Mouse (Mus musculus): ENCODE results near the gene Zfp82. TPM values are rescaled to one million over a fixed set of nuclear protein-coding genes. Genes with fewer than 3 reads are reported as not detected.

Zfp82 gene
- polyA plus RNA-seq, 1 experiment from 2014 or later = 4.2 TPM

GRCm38 (mm10) chr7:30023800-30024199, 48.9 kb downstream of the Zfp82 start:
- H3K27ac ChIP-seq (ENCODE audit: low read length) = no peak overlapping the region
- no peak overlapping the region for H3K9ac ChIP-seq (ENCODE audit: low read depth, low read length)
- no peaks in the 10 kb centered on the region for H3K4me1 ChIP-seq (ENCODE audit: control insufficient read depth, insufficient read depth, low read length)
- H3K9me3 ChIP-seq (ENCODE audit: control insufficient read depth, low read length) = no peaks in the 10 kb centered on the region
- no peak overlapping the region for H3K4me2 ChIP-seq (ENCODE audit: low read depth, low read length)
- no peak for ATAC-seq
- 85% methylated on average over 8 of the region's 8 CpGs for WGBS
- peaks cover 12% of the 10 kb centered on the region for H3K36me3 ChIP-seq (ENCODE audit: control insufficient read depth, insufficient read depth, low read length)
- H3K27me3 ChIP-seq (replicated peaks; ENCODE audit: control insufficient read depth, insufficient read depth, low read length) = no peaks in the 10 kb centered on the region
- no peak overlapping the region for H3K4me3 ChIP-seq (ENCODE audit: low read length)

- no peaks in the 10 kb centered on the region for H3K27me3 ChIP-seq (replicated peaks; ENCODE audit: control insufficient read depth, insufficient read depth, low read length)
- H3K36me3 ChIP-seq (ENCODE audit: control insufficient read depth, insufficient read depth, low read length) = peaks cover 17% of the 10 kb centered on the region
- H3K4me1 ChIP-seq (ENCODE audit: control insufficient read depth, insufficient read depth, low read length) = no peaks in the 10 kb centered on the region
- WGBS = 95% methylated on average over 9 of the region's 9 CpGs
- no peak overlapping the region for H3K27ac ChIP-seq (ENCODE audit: low read length)
- no peak overlapping the region for H3K9ac ChIP-seq (ENCODE audit: low read depth, low read length)
- ATAC-seq = no peak
- no peak overlapping the region for H3K4me2 ChIP-seq (ENCODE audit: low read depth, low read length)
- H3K9me3 ChIP-seq (ENCODE audit: control insufficient read depth, low read length) = no peaks in the 10 kb centered on the region
- no peak overlapping the region for H3K4me3 ChIP-seq (ENCODE audit: low read length)
Observed at GRCm38 (mm10) chr7:30023324-30023723, 49.4 kb downstream of the Zfp82 start.

- no peak for ATAC-seq
- H3K9ac ChIP-seq (ENCODE audit: low read depth, low read length) = no peak overlapping the region
- 90% methylated on average over 2 of the region's 2 CpGs for WGBS
- no peaks in the 10 kb centered on the region for H3K9me3 ChIP-seq (ENCODE audit: control insufficient read depth, low read length)
- H3K36me3 ChIP-seq (ENCODE audit: control insufficient read depth, insufficient read depth, low read length) = peaks cover 34% of the 10 kb centered on the region
- no peaks in the 10 kb centered on the region for H3K4me1 ChIP-seq (ENCODE audit: control insufficient read depth, insufficient read depth, low read length)
- no peak overlapping the region for H3K4me2 ChIP-seq (ENCODE audit: low read depth, low read length)
- H3K27me3 ChIP-seq (replicated peaks; ENCODE audit: control insufficient read depth, insufficient read depth, low read length) = no peaks in the 10 kb centered on the region
- no peak overlapping the region for H3K27ac ChIP-seq (ENCODE audit: low read length)
- H3K4me3 ChIP-seq (ENCODE audit: low read length) = no peak overlapping the region
Observed at GRCm38 (mm10) chr7:30019543-30019942, 53.2 kb downstream of the Zfp82 start.

- WGBS = 94% methylated on average over 6 of the region's 6 CpGs
- no peak overlapping the region for H3K9ac ChIP-seq (ENCODE audit: low read depth, low read length)
- peaks cover 28% of the 10 kb centered on the region for H3K36me3 ChIP-seq (ENCODE audit: control insufficient read depth, insufficient read depth, low read length)
- H3K4me1 ChIP-seq (ENCODE audit: control insufficient read depth, insufficient read depth, low read length) = no peaks in the 10 kb centered on the region
- no peak overlapping the region for H3K4me3 ChIP-seq (ENCODE audit: low read length)
- H3K4me2 ChIP-seq (ENCODE audit: low read depth, low read length) = no peak overlapping the region
- no peak overlapping the region for H3K27ac ChIP-seq (ENCODE audit: low read length)
- H3K9me3 ChIP-seq (ENCODE audit: control insufficient read depth, low read length) = no peaks in the 10 kb centered on the region
- ATAC-seq = no peak
- H3K27me3 ChIP-seq (replicated peaks; ENCODE audit: control insufficient read depth, insufficient read depth, low read length) = no peaks in the 10 kb centered on the region
Observed at GRCm38 (mm10) chr7:30017226-30017625, 55.5 kb downstream of the Zfp82 start.

- H3K36me3 ChIP-seq (ENCODE audit: control insufficient read depth, insufficient read depth, low read length) = peaks cover 19% of the 10 kb centered on the region
- 75% methylated on average over 4 of the region's 4 CpGs for WGBS
- no peaks in the 10 kb centered on the region for H3K27me3 ChIP-seq (replicated peaks; ENCODE audit: control insufficient read depth, insufficient read depth, low read length)
- no peak overlapping the region for H3K9ac ChIP-seq (ENCODE audit: low read depth, low read length)
- no peak overlapping the region for H3K4me2 ChIP-seq (ENCODE audit: low read depth, low read length)
- peaks cover 16% of the 10 kb centered on the region for H3K4me1 ChIP-seq (ENCODE audit: control insufficient read depth, insufficient read depth, low read length)
- no peak; the same call in 1 of the 2 replicates for ATAC-seq
- no peak overlapping the region for H3K4me3 ChIP-seq (ENCODE audit: low read length)
- H3K9me3 ChIP-seq (ENCODE audit: control insufficient read depth, low read length) = no peaks in the 10 kb centered on the region
- no peak overlapping the region for H3K27ac ChIP-seq (ENCODE audit: low read length)
Observed at GRCm38 (mm10) chr7:30012956-30013363, 59.7 kb downstream of the Zfp82 start.

GRCm38 (mm10) chr7:30010551-30011195, 62.0 kb downstream of the Zfp82 start:
- no peaks in the 10 kb centered on the region for H3K9me3 ChIP-seq (ENCODE audit: control insufficient read depth, low read length)
- no peak overlapping the region; the same call in 1 of the 2 replicates for H3K27ac ChIP-seq (ENCODE audit: low read length)
- H3K9ac ChIP-seq (ENCODE audit: low read depth, low read length) = no peak overlapping the region
- H3K36me3 ChIP-seq (ENCODE audit: control insufficient read depth, insufficient read depth, low read length) = peaks cover 11% of the 10 kb centered on the region
- H3K27me3 ChIP-seq (replicated peaks; ENCODE audit: control insufficient read depth, insufficient read depth, low read length) = no peaks in the 10 kb centered on the region
- ATAC-seq = no peak
- H3K4me2 ChIP-seq (ENCODE audit: low read depth, low read length) = 0 out of 2 replicates have a peak overlapping the region, but pooled peaks have one; percentile 3
- H3K4me1 ChIP-seq (ENCODE audit: control insufficient read depth, insufficient read depth, low read length) = peaks cover 16% of the 10 kb centered on the region
- H3K4me3 ChIP-seq (ENCODE audit: low read length) = no peak overlapping the region
- WGBS = 65% methylated on average over 10 of the region's 10 CpGs

GRCm38 (mm10) chr7:30009321-30010085, 63.2 kb downstream of the Zfp82 start:
- Histone ChIP-seq H3K27ac (ENCODE audit: low read length) (peak overlapping the region; percentile 5; the same call in 1 of the 2 replicates), H3K9ac (ENCODE audit: low read depth, low read length) (no peak overlapping the region), H3K27me3 (replicated peaks; ENCODE audit: control insufficient read depth, insufficient read depth, low read length) (no peaks in the 10 kb centered on the region), H3K4me2 (ENCODE audit: low read depth, low read length) (no peak overlapping the region), H3K4me1 (ENCODE audit: control insufficient read depth, insufficient read depth, low read length) (peaks cover 16% of the 10 kb centered on the region), H3K4me3 (ENCODE audit: low read length) (no peak overlapping the region), H3K36me3 (ENCODE audit: control insufficient read depth, insufficient read depth, low read length) (peaks cover under 1% of the 10 kb centered on the region; the same call in 1 of the 2 replicates), H3K9me3 (ENCODE audit: control insufficient read depth, low read length) (no peaks in the 10 kb centered on the region)
- 0 out of 2 replicates have a peak, but pooled peaks have one; percentile 27 for ATAC-seq
- 55% methylated on average over 21 of the region's 21 CpGs for WGBS

- no peak for ATAC-seq
- Histone ChIP-seq H3K9ac (ENCODE audit: low read depth, low read length) (no peak overlapping the region), H3K27me3 (replicated peaks; ENCODE audit: control insufficient read depth, insufficient read depth, low read length) (no peaks in the 10 kb centered on the region), H3K4me1 (ENCODE audit: control insufficient read depth, insufficient read depth, low read length) (peaks cover 16% of the 10 kb centered on the region), H3K9me3 (ENCODE audit: control insufficient read depth, low read length) (no peaks in the 10 kb centered on the region), H3K36me3 (ENCODE audit: control insufficient read depth, insufficient read depth, low read length) (no peaks in the 10 kb centered on the region), H3K27ac (ENCODE audit: low read length) (no peak overlapping the region), H3K4me3 (ENCODE audit: low read length) (no peak overlapping the region), H3K4me2 (ENCODE audit: low read depth, low read length) (no peak overlapping the region)
- WGBS = 80% methylated on average over 6 of the region's 6 CpGs
Observed at GRCm38 (mm10) chr7:30008020-30008690, 64.5 kb downstream of the Zfp82 start.

GRCm38 (mm10) chr7:30007601-30008000, 65.1 kb downstream of the Zfp82 start:
- H3K27ac ChIP-seq (ENCODE audit: low read length) = no peak overlapping the region
- no peaks in the 10 kb centered on the region for H3K36me3 ChIP-seq (ENCODE audit: control insufficient read depth, insufficient read depth, low read length)
- H3K9ac ChIP-seq (ENCODE audit: low read depth, low read length) = no peak overlapping the region
- no peak overlapping the region for H3K4me3 ChIP-seq (ENCODE audit: low read length)
- ATAC-seq = no peak
- H3K27me3 ChIP-seq (replicated peaks; ENCODE audit: control insufficient read depth, insufficient read depth, low read length) = no peaks in the 10 kb centered on the region
- H3K4me2 ChIP-seq (ENCODE audit: low read depth, low read length) = no peak overlapping the region
- H3K9me3 ChIP-seq (ENCODE audit: control insufficient read depth, low read length) = no peaks in the 10 kb centered on the region
- WGBS = 96% methylated on average over 1 of the region's 1 CpGs
- H3K4me1 ChIP-seq (ENCODE audit: control insufficient read depth, insufficient read depth, low read length) = peaks cover 16% of the 10 kb centered on the region
